Comparison of ENCODE assay signal across 8 mouse cellular contexts in genomic region chr9:110448857-110449617, GRCm38 (mm10). TPM values are rescaled to one million over a fixed set of nuclear protein-coding genes. Genes with fewer than 3 reads are reported as not detected.
DNase-seq lines count a peak whose midpoint lies in the region; ATAC-seq lines count a peak whose summit lies in the region.

No protein-coding gene starts in this region.

- peak; percentile 49; the same call in 1 of the 2 replicates for ATAC-seq in lung, embryonic 15.5 days (ENCODE audit: borderline replicate concordance, extremely low read depth, low FRiP score, low TSS enrichment)

- H3K4me1 ChIP-seq in hindbrain, embryonic 10.5 days (replicated peaks), result no peaks in the 10 kb centered on the region; the same call in 1 of the 2 replicates
- no peaks in the 10 kb centered on the region for H3K4me1 ChIP-seq in lung, embryonic 15.5 days

- no peak overlapping the region for H3K4me2 ChIP-seq in lung, embryonic 15.5 days

- H3K4me3 ChIP-seq in hindbrain, embryonic 10.5 days, result no peak overlapping the region
- no peak overlapping the region for H3K4me3 ChIP-seq in lung, embryonic 15.5 days

- no peak overlapping the region for H3K27ac ChIP-seq in hindbrain, embryonic 10.5 days
- H3K27ac ChIP-seq in lung, embryonic 15.5 days, result no peak overlapping the region

- no peak overlapping the region for H3K9ac ChIP-seq in lung, embryonic 15.5 days

- no peaks in the 10 kb centered on the region for H3K27me3 ChIP-seq in hindbrain, embryonic 10.5 days (ENCODE audit: insufficient read depth, poor library complexity, severe bottlenecking)
- no peaks in the 10 kb centered on the region for H3K27me3 ChIP-seq in lung, embryonic 15.5 days

- DNase-seq in MEL-GATA-1-ER (ENCODE audit: extremely low read depth, low read depth), result peak; percentile 80
- DNase-seq in cerebellum, adult 8-10 months, result peak; percentile 72
- peak; percentile 88 for DNase-seq in forelimb bud, embryonic 11.5 days (ENCODE audit: low read depth, low spot score)
- DNase-seq in hindbrain, embryonic 10.5 days (ENCODE audit: low spot score), result peak; percentile 82
- peak; percentile 63 for DNase-seq in layer of hippocampus, adult 9-10 months (ENCODE audit: low spot score)
- peak; percentile 69 for DNase-seq in ovary, postnatal 14 days (ENCODE audit: low spot score)
- DNase-seq in thymus, postnatal 10 days (ENCODE audit: low spot score in 2 of 2), result peak; percentile 44 to 78

- WGBS in hindbrain, embryonic 10.5 days, result 35% methylated on average over 11 of the region's 11 CpGs
- 20% methylated on average over 11 of the region's 11 CpGs for WGBS in lung, embryonic 15.5 days

- no peaks in the 10 kb centered on the region for H3K9me3 ChIP-seq in hindbrain, embryonic 10.5 days
- H3K9me3 ChIP-seq in lung, embryonic 15.5 days, result no peaks in the 10 kb centered on the region

- H3K36me3 ChIP-seq in hindbrain, embryonic 10.5 days, result peaks cover 40% of the 10 kb centered on the region
- H3K36me3 ChIP-seq in lung, embryonic 15.5 days, result 0 out of 2 replicates have a peak, but pooled peaks cover 7% of the 10 kb centered on the region

RNA-seq across cellular contexts. Expression of gene Klhl18, which starts 27.5 kb away (rescaled TPM):
- 11.0 and 11.8 TPM in 2 replicates for polyA plus RNA-seq in hindbrain, embryonic 10.5 days (2016; fragmentation: Nextera tagmentation; extraction: Ambion mirVana)
- polyA plus RNA-seq in lung, embryonic 15.5 days (2015; fragmentation: Nextera tagmentation; extraction: Ambion mirVana), result 7.6 and 8.9 TPM in 2 replicates

RNA-seq across cellular contexts. Expression of gene Kif9, which starts 27.7 kb away (rescaled TPM):
- 2.1 and 3.1 TPM in 2 replicates for polyA plus RNA-seq in hindbrain, embryonic 10.5 days (2016; fragmentation: Nextera tagmentation; extraction: Ambion mirVana)
- 1.4 and 1.8 TPM in 2 replicates for polyA plus RNA-seq in lung, embryonic 15.5 days (2015; fragmentation: Nextera tagmentation; extraction: Ambion mirVana)

RNA-seq across cellular contexts. Expression of gene Ngp, which starts 29.5 kb away (rescaled TPM):
- polyA plus RNA-seq in hindbrain, embryonic 10.5 days (2016; fragmentation: Nextera tagmentation; extraction: Ambion mirVana), result not detected in 2 replicates
- 2.9 and 3.7 TPM in 2 replicates for polyA plus RNA-seq in lung, embryonic 15.5 days (2015; fragmentation: Nextera tagmentation; extraction: Ambion mirVana)

RNA-seq across cellular contexts. Expression of gene Ptpn23, which starts 41.0 kb away (rescaled TPM):
- 15.5 and 19.2 TPM in 2 replicates for polyA plus RNA-seq in hindbrain, embryonic 10.5 days (2016; fragmentation: Nextera tagmentation; extraction: Ambion mirVana)
- polyA plus RNA-seq in lung, embryonic 15.5 days (2015; fragmentation: Nextera tagmentation; extraction: Ambion mirVana), result 16.2 and 19.1 TPM in 2 replicates
